Comparison of ENCODE assay signal across 8 mouse cellular contexts in genomic region chr4:45018452-45018980, GRCm38 (mm10). TPM values are rescaled to one million over a fixed set of nuclear protein-coding genes. Genes with fewer than 3 reads are reported as not detected.
DNase-seq lines count a peak whose midpoint lies in the region; ATAC-seq and TF ChIP-seq lines count a peak whose summit lies in the region.

Gene Polr1e (plus strand): TSS chr4:45018583.

- H3K9me3 ChIP-seq in embryonic facial prominence, embryonic 15.5 days (replicated peaks) = no peaks in the 10 kb centered on the region
- no peaks in the 10 kb centered on the region for H3K9me3 ChIP-seq in limb, embryonic 14.5 days (ENCODE audit: control insufficient read depth, low read length)
- no peaks in the 10 kb centered on the region for H3K9me3 ChIP-seq in midbrain, postnatal 0 days (ENCODE audit: low read length)

- TF ChIP-seq CTCF in bone marrow, adult 2 months (IDR thresholded peaks at IDR 0.05; ENCODE audit: control insufficient read depth, insufficient read depth, low read length) = no peak
- no peak for TF ChIP-seq CTCF in midbrain, postnatal 0 days (IDR thresholded peaks at IDR 0.05)

- peaks cover 7% of the 10 kb centered on the region; the same call in 1 of the 2 replicates for H3K36me3 ChIP-seq in embryonic facial prominence, embryonic 15.5 days
- peaks cover under 1% of the 10 kb centered on the region; the same call in 1 of the 2 replicates for H3K36me3 ChIP-seq in limb, embryonic 14.5 days (ENCODE audit: control insufficient read depth, insufficient read depth, low read length)
- H3K36me3 ChIP-seq in midbrain, postnatal 0 days (ENCODE audit: insufficient read depth, low read length) = peaks cover 6% of the 10 kb centered on the region; the same call in 1 of the 2 replicates

- H3K9ac ChIP-seq in embryonic facial prominence, embryonic 15.5 days = peak within 1 kb of the TSS; percentile 41
- peak within 1 kb of the TSS; percentile 64 for H3K9ac ChIP-seq in limb, embryonic 14.5 days (ENCODE audit: low read depth, low read length, severe bottlenecking)
- peak within 1 kb of the TSS; percentile 67 for H3K9ac ChIP-seq in midbrain, postnatal 0 days (replicated peaks; ENCODE audit: low read length, poor library complexity, severe bottlenecking)

- ATAC-seq in embryonic facial prominence, embryonic 15.5 days (ENCODE audit: insufficient number of reproducible peaks, low FRiP score, low TSS enrichment, low read depth) = peak; percentile 84
- ATAC-seq in limb, embryonic 14.5 days (ENCODE audit: low FRiP score, low read depth) = peak; percentile 90
- peak; percentile 80 for ATAC-seq in midbrain, postnatal 0 days (ENCODE audit: low FRiP score)

- no peak within 1 kb of the TSS for H3K27ac ChIP-seq in bone marrow, adult 2 months (ENCODE audit: control insufficient read depth, insufficient read depth, low read depth, low read length, poor library complexity)
- no peak within 1 kb of the TSS for H3K27ac ChIP-seq in embryonic facial prominence, embryonic 15.5 days (replicated peaks)
- no peak within 1 kb of the TSS for H3K27ac ChIP-seq in limb, embryonic 14.5 days (replicated peaks; ENCODE audit: low read depth, low read length)
- H3K27ac ChIP-seq in midbrain, postnatal 0 days (ENCODE audit: low read depth, low read length) = peak within 1 kb of the TSS; percentile 18; the same call in 1 of the 2 replicates

- DNase-seq in 416B (ENCODE audit: low read depth) = peak; percentile 95
- peak; percentile 97 for DNase-seq in heart, adult 8-10 months (ENCODE audit: low spot score)
- peak; percentile 98 for DNase-seq in kidney, adult 9 months
- DNase-seq in limb, embryonic 14.5 days (ENCODE audit: low spot score) = peak; percentile 89
- DNase-seq in midbrain, postnatal 0 days (ENCODE audit: low spot score) = peak; percentile 90
- peak; percentile 86 to 91 for DNase-seq in spleen, postnatal 14 days (ENCODE audit: low spot score in 2 of 2)

- H3K4me1 ChIP-seq in bone marrow, adult 2 months (ENCODE audit: control insufficient read depth, insufficient read depth, low read length) = peaks cover 3% of the 10 kb centered on the region
- H3K4me1 ChIP-seq in embryonic facial prominence, embryonic 15.5 days = peaks cover 24% of the 10 kb centered on the region
- H3K4me1 ChIP-seq in limb, embryonic 14.5 days (ENCODE audit: control insufficient read depth, insufficient read depth, low read length) = peaks cover 7% of the 10 kb centered on the region
- peaks cover 10% of the 10 kb centered on the region; the same call in 1 of the 2 replicates for H3K4me1 ChIP-seq in midbrain, postnatal 0 days (ENCODE audit: insufficient read depth, low read length)

- H3K4me3 ChIP-seq in bone marrow, adult 2 months (replicated peaks; ENCODE audit: control insufficient read depth, low read depth, low read length) = peak within 1 kb of the TSS; percentile 76
- peak within 1 kb of the TSS; percentile 66 for H3K4me3 ChIP-seq in embryonic facial prominence, embryonic 15.5 days (replicated peaks)
- H3K4me3 ChIP-seq in limb, embryonic 14.5 days (replicated peaks; ENCODE audit: low read length) = peak within 1 kb of the TSS; percentile 65
- peak within 1 kb of the TSS; percentile 74 for H3K4me3 ChIP-seq in midbrain, postnatal 0 days (ENCODE audit: low read depth, low read length)

- no peaks in the 10 kb centered on the region for H3K27me3 ChIP-seq in embryonic facial prominence, embryonic 15.5 days
- H3K27me3 ChIP-seq in limb, embryonic 14.5 days (ENCODE audit: control insufficient read depth, insufficient read depth, low read length) = no peaks in the 10 kb centered on the region
- H3K27me3 ChIP-seq in midbrain, postnatal 0 days (ENCODE audit: insufficient read depth, low read length) = no peaks in the 10 kb centered on the region

- TF ChIP-seq POLR2A in bone marrow, adult 2 months (IDR thresholded peaks at IDR 0.05; ENCODE audit: borderline replicate concordance, control insufficient read depth, low read depth, low read length) = peak; percentile 29; the same call in 1 of the 2 replicates
- TF ChIP-seq POLR2A in limb, embryonic 14.5 days (IDR thresholded peaks at IDR 0.05; ENCODE audit: borderline replicate concordance, extremely low read depth, insufficient read depth, insufficient read length) = no peak

- H3K4me2 ChIP-seq in embryonic facial prominence, embryonic 15.5 days (replicated peaks) = peak within 1 kb of the TSS; percentile 83
- peak within 1 kb of the TSS; percentile 88 for H3K4me2 ChIP-seq in limb, embryonic 14.5 days (replicated peaks; ENCODE audit: low read depth, low read length, severe bottlenecking)
- peak within 1 kb of the TSS; percentile 96 for H3K4me2 ChIP-seq in midbrain, postnatal 0 days (ENCODE audit: low read depth, low read length, poor library complexity, severe bottlenecking)

- WGBS in bone marrow, adult 2 months = under 1% methylated on average over 29 of the region's 29 CpGs
- WGBS in embryonic facial prominence, embryonic 15.5 days = under 1% methylated on average over 29 of the region's 29 CpGs
- WGBS in limb, embryonic 14.5 days = under 1% methylated on average over 28 of the region's 29 CpGs
- WGBS in midbrain, postnatal 0 days = 0% methylated on average over 29 of the region's 29 CpGs

RNA-seq across cellular contexts. Expression of gene Polr1e, which starts in this region (rescaled TPM):
- 7.8 and 11.3 TPM in 2 replicates for polyA plus RNA-seq in bone marrow, adult 2 months (2011; ENCODE audit: insufficient read depth, insufficient read length, low replicate concordance, missing spikeins)
- 31.5 and 33.8 TPM in 2 replicates for polyA plus RNA-seq in embryonic facial prominence, embryonic 15.5 days (2015; fragmentation: Nextera tagmentation; extraction: Ambion mirVana)
- 10 to 100 TPM; 17.5 to 23.3 (median 20.6) TPM for total RNA-seq in heart, adult 8-10 months (2022)
- 19.3 and 22.2 TPM in 2 replicates for polyA plus RNA-seq in limb, embryonic 14.5 days (2012; rRNA removed)
- 36.5 and 38.8 TPM in 2 replicates for polyA plus RNA-seq in limb, embryonic 14.5 days (2014; fragmentation: Nextera tagmentation; extraction: Ambion mirVana)
- total RNA-seq in midbrain, postnatal 0 days (2014; rRNA removed) = 12.0 and 17.2 TPM in 2 replicates
- 21.0 and 22.1 TPM in 2 replicates for polyA plus RNA-seq in midbrain, postnatal 0 days (2015; fragmentation: Nextera tagmentation; extraction: Ambion mirVana)
